Mouse (Mus musculus): ENCODE results near the gene Taf5l. TPM values are rescaled to one million over a fixed set of nuclear protein-coding genes. Genes with fewer than 3 reads are reported as not detected.
"Not testable (repeated sequence)": the region's sequence is repeated elsewhere in the genome, so short reads cannot be mapped to it uniquely, and the experiment has no call there.

Gene Taf5l
- polyA plus RNA-seq, 1 experiment from 2014 or later = 36.0 TPM

DNA sequence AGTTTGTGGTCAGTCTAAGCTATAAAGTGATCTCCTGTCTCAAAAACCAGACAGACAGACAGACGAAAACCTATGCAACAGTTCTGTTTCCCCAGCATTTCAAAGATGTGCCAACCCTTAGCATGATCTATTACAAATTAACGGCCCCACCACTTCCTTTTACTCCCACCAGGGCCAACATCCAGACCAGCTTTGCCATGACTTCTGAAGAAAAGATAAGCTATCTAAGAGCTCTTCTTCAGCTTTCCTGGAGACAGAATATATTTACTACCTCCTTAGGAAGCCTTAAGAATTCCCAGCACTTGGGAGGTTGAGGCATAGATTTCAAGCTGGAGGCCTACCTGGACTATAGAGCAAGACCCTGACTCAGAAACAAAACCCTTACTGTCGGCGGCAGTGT is 41.0 kb downstream of the Taf5l start:
- H3K4me3 ChIP-seq (ENCODE audit: low read depth, low read length) = no peak overlapping the region
- H3K4me2 ChIP-seq (ENCODE audit: low read length) = no peak overlapping the region
- no peaks in the 10 kb centered on the region for H3K9me3 ChIP-seq (replicated peaks; ENCODE audit: control insufficient read depth, low read length)
- peaks cover 10% of the 10 kb centered on the region for H3K4me1 ChIP-seq (ENCODE audit: control insufficient read depth, insufficient read depth, low read length)
- WGBS = 75% methylated on average over 4 of the region's 4 CpGs
- no peak overlapping the region for H3K9ac ChIP-seq (ENCODE audit: low read length)
- ATAC-seq (no peak), DNase-seq (ENCODE audit: low spot score) (no peak)
- no peaks in the 10 kb centered on the region for H3K36me3 ChIP-seq (ENCODE audit: control insufficient read depth, insufficient read depth, low read length)
- H3K27ac ChIP-seq (ENCODE audit: low read depth, low read length) = no peak overlapping the region
- H3K27me3 ChIP-seq (replicated peaks; ENCODE audit: control insufficient read depth, insufficient read depth, low read length) = no peaks in the 10 kb centered on the region

GRCm38 (mm10) chr8:123978926-123979325 is 42.3 kb downstream of the Taf5l start:
- no peaks in the 10 kb centered on the region for H3K36me3 ChIP-seq (ENCODE audit: control insufficient read depth, insufficient read depth, low read length)
- WGBS = 82% methylated on average over 8 of the region's 8 CpGs
- no peaks in the 10 kb centered on the region for H3K27me3 ChIP-seq (replicated peaks; ENCODE audit: control insufficient read depth, insufficient read depth, low read length)
- H3K27ac ChIP-seq (ENCODE audit: low read depth, low read length) = no peak overlapping the region
- H3K4me3 ChIP-seq (ENCODE audit: low read depth, low read length) = no peak overlapping the region
- H3K4me2 ChIP-seq (ENCODE audit: low read length) = no peak overlapping the region
- H3K9ac ChIP-seq (ENCODE audit: low read length) = no peak overlapping the region
- ATAC-seq = no peak
- DNase-seq (ENCODE audit: low spot score) = no peak
- H3K9me3 ChIP-seq (replicated peaks; ENCODE audit: control insufficient read depth, low read length) = no peaks in the 10 kb centered on the region
- peaks cover 10% of the 10 kb centered on the region for H3K4me1 ChIP-seq (ENCODE audit: control insufficient read depth, insufficient read depth, low read length)

DNA sequence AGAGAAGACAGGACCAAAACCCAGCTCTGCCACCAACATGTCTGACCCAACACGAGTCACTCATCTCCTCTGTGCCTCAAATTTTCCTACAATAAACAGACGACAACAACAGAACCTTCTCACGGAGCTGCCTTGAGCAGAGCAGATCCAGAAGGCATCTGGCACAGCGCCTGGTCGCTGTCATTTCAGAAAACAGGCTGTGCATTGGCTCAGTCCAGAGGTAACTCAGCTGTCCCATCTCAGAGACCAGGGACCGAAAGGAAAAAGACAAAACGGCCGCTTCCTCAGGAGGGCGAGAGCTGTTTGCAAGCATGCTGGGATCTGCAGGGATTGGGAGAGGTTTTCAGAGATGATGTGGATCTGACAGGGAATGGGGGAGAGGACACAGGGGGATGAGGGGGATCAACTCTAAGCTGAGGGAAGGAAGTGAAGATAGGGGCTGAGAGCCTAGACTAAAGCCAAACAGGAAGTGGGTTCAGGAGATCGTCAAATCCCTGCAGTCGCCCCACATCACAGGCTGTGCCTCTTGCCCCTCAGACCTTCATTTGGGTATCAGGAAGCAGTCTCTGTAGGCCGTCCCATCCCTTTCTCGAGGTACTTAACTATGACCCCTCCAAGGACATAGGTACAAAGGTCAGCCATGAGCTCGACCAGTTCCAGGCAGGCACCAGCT is 42.9 kb downstream of the Taf5l start:
- Histone ChIP-seq H3K27ac (ENCODE audit: low read depth, low read length) (no peak overlapping the region), H3K9ac (ENCODE audit: low read length) (no peak overlapping the region; the same call in 1 of the 2 replicates), H3K4me1 (ENCODE audit: control insufficient read depth, insufficient read depth, low read length) (peaks cover 10% of the 10 kb centered on the region), H3K36me3 (ENCODE audit: control insufficient read depth, insufficient read depth, low read length) (no peaks in the 10 kb centered on the region), H3K27me3 (replicated peaks; ENCODE audit: control insufficient read depth, insufficient read depth, low read length) (no peaks in the 10 kb centered on the region), H3K4me2 (ENCODE audit: low read length) (no peak overlapping the region), H3K4me3 (ENCODE audit: low read depth, low read length) (no peak overlapping the region), H3K9me3 (replicated peaks; ENCODE audit: control insufficient read depth, low read length) (no peaks in the 10 kb centered on the region)
- WGBS = 66% methylated on average over 14 of the region's 14 CpGs
- ATAC-seq = no peak
- DNase-seq (ENCODE audit: low spot score) = peak; percentile 40

DNA sequence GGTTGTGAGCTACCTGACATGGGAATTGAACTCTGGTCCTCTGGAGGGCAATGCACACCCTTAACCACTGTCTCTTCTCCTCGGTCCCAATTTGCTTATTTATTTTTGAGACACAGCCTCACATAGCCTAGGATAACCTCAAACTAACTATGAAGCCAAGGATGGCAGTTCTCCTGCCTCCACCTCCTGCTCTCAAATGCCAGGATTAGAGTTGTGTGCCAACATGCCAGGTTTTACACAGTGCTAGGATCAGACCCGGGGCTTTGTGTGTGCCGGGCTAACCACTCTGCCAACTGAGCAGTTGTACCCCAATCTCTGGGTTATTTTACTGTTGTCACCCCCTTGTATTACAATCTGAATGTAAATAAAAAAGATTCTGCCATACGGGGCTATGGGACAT is 43.7 kb downstream of the Taf5l start:
- DNase-seq (ENCODE audit: low spot score) (no peak), ATAC-seq (no peak)
- H3K36me3 ChIP-seq (ENCODE audit: control insufficient read depth, insufficient read depth, low read length) = no peaks in the 10 kb centered on the region
- H3K4me3 ChIP-seq (ENCODE audit: low read depth, low read length) = no peak overlapping the region
- no peaks in the 10 kb centered on the region for H3K27me3 ChIP-seq (replicated peaks; ENCODE audit: control insufficient read depth, insufficient read depth, low read length)
- no peak overlapping the region for H3K4me2 ChIP-seq (ENCODE audit: low read length)
- H3K9ac ChIP-seq (ENCODE audit: low read length) = no peak overlapping the region
- H3K4me1 ChIP-seq (ENCODE audit: control insufficient read depth, insufficient read depth, low read length) = peaks cover 10% of the 10 kb centered on the region
- 90% methylated on average over 4 of the region's 4 CpGs for WGBS
- no peak overlapping the region for H3K27ac ChIP-seq (ENCODE audit: low read depth, low read length)
- no peaks in the 10 kb centered on the region for H3K9me3 ChIP-seq (replicated peaks; ENCODE audit: control insufficient read depth, low read length)

DNA sequence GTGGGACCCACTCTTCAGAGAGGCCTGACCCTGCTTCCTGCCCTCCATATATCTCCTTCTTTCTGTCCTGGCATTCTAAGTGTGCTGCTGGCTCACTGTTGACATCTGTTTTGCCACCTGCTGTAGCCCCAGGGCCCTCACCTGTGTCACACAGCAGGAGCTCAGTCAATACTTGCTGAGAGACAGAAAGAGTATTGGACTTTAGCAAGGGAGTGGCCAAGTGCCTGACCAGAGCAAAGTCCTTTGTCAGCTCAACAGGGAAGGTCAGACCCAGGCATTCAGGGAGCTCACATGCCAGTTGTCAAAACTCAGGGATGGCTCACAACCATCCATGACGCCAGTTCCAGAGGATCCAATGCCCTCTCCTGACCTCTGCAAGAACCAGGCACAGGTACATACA is 47.7 kb downstream of the Taf5l start:
- Histone ChIP-seq H3K27me3 (replicated peaks; ENCODE audit: control insufficient read depth, insufficient read depth, low read length) (no peaks in the 10 kb centered on the region), H3K36me3 (ENCODE audit: control insufficient read depth, insufficient read depth, low read length) (no peaks in the 10 kb centered on the region), H3K9ac (ENCODE audit: low read length) (no peak overlapping the region), H3K9me3 (replicated peaks; ENCODE audit: control insufficient read depth, low read length) (no peaks in the 10 kb centered on the region), H3K4me1 (ENCODE audit: control insufficient read depth, insufficient read depth, low read length) (no peaks in the 10 kb centered on the region), H3K4me3 (ENCODE audit: low read depth, low read length) (no peak overlapping the region), H3K4me2 (ENCODE audit: low read length) (no peak overlapping the region), H3K27ac (ENCODE audit: low read depth, low read length) (no peak overlapping the region)
- 86% methylated on average over 1 of the region's 1 CpGs for WGBS
- DNase-seq (ENCODE audit: low spot score) (no peak), ATAC-seq (no peak)

DNA sequence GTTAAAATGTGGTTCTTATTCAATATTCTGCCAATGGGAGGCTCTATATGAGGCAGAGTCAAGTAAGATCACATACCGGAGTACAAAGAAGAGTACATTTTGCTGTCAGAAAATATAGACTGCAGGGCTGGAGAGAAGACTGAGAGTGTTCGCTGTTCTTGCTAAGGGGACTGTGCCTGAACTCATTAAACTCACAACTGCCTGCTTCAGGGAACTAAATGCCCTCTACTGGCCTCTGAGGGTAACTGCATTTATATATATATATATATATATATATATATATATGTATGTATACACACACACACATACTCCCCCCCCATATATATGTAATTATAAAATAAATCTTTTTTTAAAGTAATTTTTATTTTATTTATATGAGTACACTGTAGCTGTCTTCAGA is 54.3 kb downstream of the Taf5l start:
- no peak overlapping the region for H3K4me2 ChIP-seq (ENCODE audit: low read length)
- no peak overlapping the region for H3K4me3 ChIP-seq (ENCODE audit: low read depth, low read length)
- peak; percentile 70 for DNase-seq (ENCODE audit: low spot score)
- 73% methylated on average over 2 of the region's 2 CpGs for WGBS
- no peak for ATAC-seq
- no peak overlapping the region for H3K27ac ChIP-seq (ENCODE audit: low read depth, low read length)
- H3K36me3 ChIP-seq (ENCODE audit: control insufficient read depth, insufficient read depth, low read length) = peaks cover 10% of the 10 kb centered on the region
- no peaks in the 10 kb centered on the region for H3K4me1 ChIP-seq (ENCODE audit: control insufficient read depth, insufficient read depth, low read length)
- H3K27me3 ChIP-seq (replicated peaks; ENCODE audit: control insufficient read depth, insufficient read depth, low read length) = no peaks in the 10 kb centered on the region
- no peaks in the 10 kb centered on the region for H3K9me3 ChIP-seq (replicated peaks; ENCODE audit: control insufficient read depth, low read length)
- H3K9ac ChIP-seq (ENCODE audit: low read length) = no peak overlapping the region

- no peak overlapping the region for H3K4me2 ChIP-seq (ENCODE audit: low read length)
- H3K36me3 ChIP-seq (ENCODE audit: control insufficient read depth, insufficient read depth, low read length) = peaks cover 29% of the 10 kb centered on the region
These were observed 59.8 kb downstream of the Taf5l start for GRCm38 (mm10) chr8:123961371-123961770.

DNA sequence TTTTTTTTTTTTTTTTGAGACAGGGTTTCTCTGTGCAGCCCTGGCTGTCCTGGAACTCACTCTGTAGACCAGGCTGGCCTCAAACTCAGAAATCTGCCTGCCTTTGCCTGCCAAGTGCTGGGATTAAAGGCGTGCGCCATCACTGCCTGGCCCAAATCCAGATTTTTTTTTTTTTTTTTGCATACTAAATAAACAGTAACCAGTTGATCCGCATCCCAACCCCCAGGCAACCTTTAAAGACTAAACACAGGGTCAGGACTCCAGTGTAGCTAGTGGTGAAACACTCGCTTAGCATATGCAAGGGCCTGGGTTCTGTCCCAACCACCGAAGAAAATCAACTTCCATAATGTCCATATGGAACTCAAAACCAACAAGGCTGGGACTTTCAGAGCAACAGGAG is 60.6 kb downstream of the Taf5l start:
- peaks cover 31% of the 10 kb centered on the region for H3K36me3 ChIP-seq (ENCODE audit: control insufficient read depth, insufficient read depth, low read length)
- WGBS = 69% methylated on average over 5 of the region's 5 CpGs

More at GRCm38 (mm10) chr8:123961371-123961770, 59.8 kb downstream of the Taf5l start:
- H3K27me3 ChIP-seq (replicated peaks; ENCODE audit: control insufficient read depth, insufficient read depth, low read length) = no peaks in the 10 kb centered on the region
- WGBS = 78% methylated on average over 1 of the region's 1 CpGs
- no peak overlapping the region for H3K9ac ChIP-seq (ENCODE audit: low read length)
- H3K4me1 ChIP-seq (ENCODE audit: control insufficient read depth, insufficient read depth, low read length) = no peaks in the 10 kb centered on the region
- no peak overlapping the region for H3K4me3 ChIP-seq (ENCODE audit: low read depth, low read length)
- no peaks in the 10 kb centered on the region for H3K9me3 ChIP-seq (replicated peaks; ENCODE audit: control insufficient read depth, low read length)
- ATAC-seq = no peak
- H3K27ac ChIP-seq (ENCODE audit: low read depth, low read length) = no peak overlapping the region
- DNase-seq (ENCODE audit: low spot score) = no peak

GRCm38 (mm10) chr8:123960056-123960455 is 61.1 kb downstream of the Taf5l start:
- Histone ChIP-seq H3K4me2 (ENCODE audit: low read length) (no peak overlapping the region), H3K4me3 (ENCODE audit: low read depth, low read length) (no peak overlapping the region), H3K9me3 (replicated peaks; ENCODE audit: control insufficient read depth, low read length) (no peaks in the 10 kb centered on the region), H3K9ac (ENCODE audit: low read length) (no peak overlapping the region), H3K4me1 (ENCODE audit: control insufficient read depth, insufficient read depth, low read length) (no peaks in the 10 kb centered on the region), H3K27ac (ENCODE audit: low read depth, low read length) (no peak overlapping the region), H3K27me3 (replicated peaks; ENCODE audit: control insufficient read depth, insufficient read depth, low read length) (no peaks in the 10 kb centered on the region), H3K36me3 (ENCODE audit: control insufficient read depth, insufficient read depth, low read length) (peaks cover 31% of the 10 kb centered on the region)
- ATAC-seq (no peak), DNase-seq (ENCODE audit: low spot score) (no peak)
- 89% methylated on average over 9 of the region's 9 CpGs for WGBS

More for the DNA sequence above, 60.6 kb downstream of the Taf5l start:
- not testable (repeated sequence) for H3K27ac ChIP-seq (ENCODE audit: low read depth, low read length); DNase-seq (ENCODE audit: low spot score); H3K4me3 ChIP-seq (ENCODE audit: low read depth, low read length); H3K4me1 ChIP-seq (ENCODE audit: control insufficient read depth, insufficient read depth, low read length); H3K27me3 ChIP-seq (replicated peaks; ENCODE audit: control insufficient read depth, insufficient read depth, low read length); H3K9ac ChIP-seq (ENCODE audit: low read length); ATAC-seq; H3K9me3 ChIP-seq (replicated peaks; ENCODE audit: control insufficient read depth, low read length); H3K4me2 ChIP-seq (ENCODE audit: low read length)

Measured in forebrain, embryonic 14.5 days (tissue).